ENCODE assay signal across 8 mouse cellular contexts in the genomic region with DNA sequence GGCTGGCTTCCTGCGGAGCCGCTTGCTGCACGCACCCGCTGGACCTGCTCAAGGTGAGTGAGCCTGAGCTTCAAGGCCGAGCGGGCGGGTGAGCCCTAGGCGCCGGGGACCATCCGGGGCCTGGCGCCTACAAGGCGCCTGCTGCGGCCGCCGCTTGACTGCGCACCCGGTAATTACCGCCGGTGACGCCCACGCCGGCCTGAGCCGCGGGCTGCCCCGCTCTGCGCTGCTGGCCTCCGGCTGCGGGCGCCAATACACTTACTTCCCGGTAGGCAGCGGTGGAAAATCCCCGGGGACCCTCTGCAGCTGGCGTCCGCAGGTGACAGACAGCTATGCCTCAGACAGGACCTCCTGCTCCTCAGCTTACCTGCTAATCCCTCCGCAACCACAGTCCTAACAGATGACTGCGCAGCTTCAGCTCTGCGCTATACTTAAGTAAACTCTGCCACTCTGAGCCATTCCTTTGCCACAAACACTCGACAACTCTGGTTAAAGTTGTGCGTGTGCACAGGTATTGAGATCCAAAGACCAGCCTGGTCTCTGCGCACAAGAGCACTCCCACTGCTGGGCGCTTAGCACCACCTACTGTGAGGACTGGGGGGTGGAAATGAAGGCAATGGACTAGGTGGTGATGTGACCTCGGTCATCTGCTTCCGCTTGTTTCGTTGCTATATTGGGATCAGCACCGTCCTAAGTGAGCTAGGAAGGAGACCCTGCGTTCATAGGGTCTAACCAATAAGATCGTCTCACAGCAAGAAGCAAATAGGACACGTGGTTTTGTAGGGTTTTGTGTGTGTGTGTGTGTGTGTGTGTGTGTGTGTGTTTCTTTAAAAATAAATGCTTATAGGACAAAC. TPM values are rescaled to one million over a fixed set of nuclear protein-coding genes. Genes with fewer than 3 reads are reported as not detected.
DNase-seq lines count a peak whose midpoint lies in the region; ATAC-seq and TF ChIP-seq lines count a peak whose summit lies in the region.

No protein-coding gene starts in this region.

- H3K36me3 ChIP-seq in C2C12 (ENCODE audit: control insufficient read depth, insufficient read depth) = peaks cover 65% of the 10 kb centered on the region
- peaks cover 84% of the 10 kb centered on the region for H3K36me3 ChIP-seq in G1E (replicated peaks)
- H3K36me3 ChIP-seq in embryonic facial prominence, embryonic 11.5 days (replicated peaks; ENCODE audit: control insufficient read depth, insufficient read depth, low read depth, low read length) = peaks cover 4% of the 10 kb centered on the region; the same call in 1 of the 2 replicates
- peaks cover 60% of the 10 kb centered on the region for H3K36me3 ChIP-seq in midbrain, embryonic 10.5 days
- peaks cover 24% of the 10 kb centered on the region for H3K36me3 ChIP-seq in stomach, postnatal 0 days (ENCODE audit: control insufficient read depth, insufficient read depth, low read length)

- peak overlapping the region; percentile 83 for H3K9ac ChIP-seq in embryonic facial prominence, embryonic 11.5 days (replicated peaks; ENCODE audit: low read length)
- peak overlapping the region; percentile 82 for H3K9ac ChIP-seq in stomach, postnatal 0 days (ENCODE audit: low read length)

- peaks cover 14% of the 10 kb centered on the region for H3K79me3 ChIP-seq in C2C12 (ENCODE audit: low read depth)

- WGBS in embryonic facial prominence, embryonic 11.5 days = under 1% methylated on average over 48 of the region's 48 CpGs
- WGBS in midbrain, embryonic 10.5 days = under 1% methylated on average over 48 of the region's 48 CpGs
- WGBS in stomach, postnatal 0 days = under 1% methylated on average over 44 of the region's 48 CpGs

- H3K4me1 ChIP-seq in G1E (ENCODE audit: insufficient read depth, low read depth, low read length) = peaks cover 69% of the 10 kb centered on the region
- H3K4me1 ChIP-seq in embryonic facial prominence, embryonic 11.5 days (ENCODE audit: control insufficient read depth, insufficient read depth, low read length) = peaks cover 3% of the 10 kb centered on the region
- peaks cover 49% of the 10 kb centered on the region for H3K4me1 ChIP-seq in midbrain, embryonic 10.5 days
- peaks cover 14% of the 10 kb centered on the region for H3K4me1 ChIP-seq in stomach, postnatal 0 days (replicated peaks; ENCODE audit: control insufficient read depth, insufficient read depth)

- peak; percentile 48; the same call in 1 of the 2 replicates for ATAC-seq in G1E (ENCODE audit: extremely low read depth, insufficient number of reproducible peaks, low FRiP score, poor library complexity, severe bottlenecking)
- ATAC-seq in embryonic facial prominence, embryonic 11.5 days (replicated peaks; ENCODE audit: insufficient number of reproducible peaks, low FRiP score, low TSS enrichment, low read depth) = peak; percentile 14; the same call in 1 of the 2 replicates
- peak; percentile 11; the same call in 1 of the 2 replicates for ATAC-seq in stomach, postnatal 0 days (ENCODE audit: low FRiP score, low TSS enrichment)

- TF ChIP-seq CTCF in C2C12 (IDR thresholded peaks at IDR 0.05; ENCODE audit: control insufficient read depth, insufficient read depth, insufficient read length) (no peak), G1E (IDR thresholded peaks at IDR 0.05; ENCODE audit: low read depth, low read length) (no peak)
- peak; percentile 63 for TF ChIP-seq CTCF in stomach, postnatal 0 days (IDR thresholded peaks at IDR 0.05; ENCODE audit: low read depth)

- H3K4me3 ChIP-seq in C2C12 (ENCODE audit: insufficient read depth, poor library complexity, severe bottlenecking) (peak overlapping the region; percentile 99), G1E (ENCODE audit: low read depth, low read length) (peak overlapping the region; percentile 88)
- H3K4me3 ChIP-seq in embryonic facial prominence, embryonic 11.5 days (ENCODE audit: low read depth, low read length) = peak overlapping the region; percentile 94
- H3K4me3 ChIP-seq in midbrain, embryonic 10.5 days = peak overlapping the region; percentile 93
- H3K4me3 ChIP-seq in stomach, postnatal 0 days (ENCODE audit: low read depth, low read length) = peak overlapping the region; percentile 93

- H3K27ac ChIP-seq in embryonic facial prominence, embryonic 11.5 days (replicated peaks; ENCODE audit: low read depth, low read length) = peak overlapping the region; percentile 72
- peak overlapping the region; percentile 91 for H3K27ac ChIP-seq in midbrain, embryonic 10.5 days (replicated peaks)
- peak overlapping the region; percentile 92 for H3K27ac ChIP-seq in stomach, postnatal 0 days (replicated peaks)

- H3K27me3 ChIP-seq in C2C12 (ENCODE audit: control insufficient read depth, insufficient read depth, insufficient read length) = no peaks in the 10 kb centered on the region
- H3K27me3 ChIP-seq in G1E (ENCODE audit: insufficient read depth, low read length) = no peaks in the 10 kb centered on the region
- no peaks in the 10 kb centered on the region for H3K27me3 ChIP-seq in embryonic facial prominence, embryonic 11.5 days (ENCODE audit: control insufficient read depth, insufficient read depth, low read length)
- H3K27me3 ChIP-seq in midbrain, embryonic 10.5 days (ENCODE audit: low read depth, poor library complexity, severe bottlenecking) = no peaks in the 10 kb centered on the region
- no peaks in the 10 kb centered on the region for H3K27me3 ChIP-seq in stomach, postnatal 0 days (ENCODE audit: control insufficient read depth, insufficient read depth, low read length)

- TF ChIP-seq EP300 in stomach, postnatal 0 days (optimal IDR thresholded peaks at IDR 0.05) = no peak

- H3K9me3 ChIP-seq in G1E (replicated peaks) = no peaks in the 10 kb centered on the region
- no peaks in the 10 kb centered on the region for H3K9me3 ChIP-seq in embryonic facial prominence, embryonic 11.5 days (replicated peaks; ENCODE audit: control insufficient read depth, low read length)
- no peaks in the 10 kb centered on the region for H3K9me3 ChIP-seq in midbrain, embryonic 10.5 days (replicated peaks)
- H3K9me3 ChIP-seq in stomach, postnatal 0 days (ENCODE audit: control insufficient read depth, low read length) = no peaks in the 10 kb centered on the region

- H3ac ChIP-seq in C2C12 (ENCODE audit: control insufficient read depth, insufficient read length, low read depth) = peak overlapping the region; percentile 84

- intact Hi-C loops in heart, postnatal 10 days (cut with DNase I) = loop anchor here (2.0 to 5.0 kb wide), 3 partner anchors 19 to 120 kb away; partner anchors contain the start of gene Mcrip1
- intact Hi-C loops in left cerebral cortex, postnatal 36 days (cut with DNase I) = no loop called here

- peaks cover 41% of the 10 kb centered on the region for H3K79me2 ChIP-seq in C2C12 (ENCODE audit: control insufficient read depth, insufficient read depth)

- peak; percentile 63 for DNase-seq in G1E (ENCODE audit: low spot score)
- peak; percentile 62 for DNase-seq in embryonic facial prominence, embryonic 11.5 days (ENCODE audit: low spot score)
- DNase-seq in heart, postnatal 10 days = peak; percentile 68 to 73
- DNase-seq in kidney, postnatal 4 days = peak; percentile 61 to 72
- DNase-seq in midbrain, embryonic 10.5 days (ENCODE audit: low spot score) = peak; percentile 52
- DNase-seq in stomach, postnatal 0 days (ENCODE audit: low spot score) = peak; percentile 72
- DNase-seq in left cerebral cortex, postnatal 36 days (ENCODE audit: low spot score in 2 of 2) = no peak

- peak overlapping the region; percentile 88 for H3K4me2 ChIP-seq in embryonic facial prominence, embryonic 11.5 days (ENCODE audit: low read depth, low read length)
- peak overlapping the region; percentile 91 for H3K4me2 ChIP-seq in stomach, postnatal 0 days (replicated peaks; ENCODE audit: low read depth)

RNA-seq across cellular contexts. Expression of gene Slc25a10, which starts 0.6 kb away (rescaled TPM):
- polyA plus RNA-seq in C2C12 (2012; fragmentation: generic; extraction: Trizol) (154 TPM), G1E (2012) (38.7 and 45.3 TPM in 2 replicates)
- total RNA-seq in G1E (2014; fragmentation: Nextera tagmentation) (18.2 and 18.7 TPM in 2 replicates), G1E (2017) (22.1 and 27.6 TPM in 2 replicates)
- polyA plus RNA-seq in embryonic facial prominence, embryonic 11.5 days (2014; fragmentation: Nextera tagmentation; extraction: Ambion mirVana) = 46.9 and 53.6 TPM in 2 replicates
- total RNA-seq in heart, postnatal 10 days (2021) = 10 to 100 TPM; 24.8 to 25.0 TPM
- 50.1 and 53.4 TPM in 2 replicates for polyA plus RNA-seq in midbrain, embryonic 10.5 days (2016; fragmentation: Nextera tagmentation; extraction: Ambion mirVana)
- polyA plus RNA-seq in stomach, postnatal 0 days (2015; fragmentation: Nextera tagmentation; extraction: Ambion mirVana) = 86.1 and 94.0 TPM in 2 replicates
- 10 to 100 TPM; 18.2 to 21.9 TPM for total RNA-seq in left cerebral cortex, postnatal 36 days (2021)

RNA-seq across cellular contexts. Expression of gene Mrpl12, which starts 7.8 kb away (rescaled TPM):
- polyA plus RNA-seq in C2C12 (2012; fragmentation: generic; extraction: Trizol) (338 TPM), G1E (2012) (514 and 633 TPM in 2 replicates)
- total RNA-seq in G1E (2014; fragmentation: Nextera tagmentation) (60.5 and 63.2 TPM in 2 replicates), G1E (2017) (125 and 140 TPM in 2 replicates)
- 161 and 162 TPM in 2 replicates for polyA plus RNA-seq in embryonic facial prominence, embryonic 11.5 days (2014; fragmentation: Nextera tagmentation; extraction: Ambion mirVana)
- total RNA-seq in heart, postnatal 10 days (2021) = 100 to 1,000 TPM; 227 to 233 TPM
- 167 and 194 TPM in 2 replicates for polyA plus RNA-seq in midbrain, embryonic 10.5 days (2016; fragmentation: Nextera tagmentation; extraction: Ambion mirVana)
- 133 and 134 TPM in 2 replicates for polyA plus RNA-seq in stomach, postnatal 0 days (2015; fragmentation: Nextera tagmentation; extraction: Ambion mirVana)
- total RNA-seq in left cerebral cortex, postnatal 36 days (2021) = 10 to 100 TPM; 75.6 to 78.5 TPM

RNA-seq across cellular contexts. Expression of gene Arl16, which starts 24.8 kb away (rescaled TPM):
- polyA plus RNA-seq in C2C12 (2012; fragmentation: generic; extraction: Trizol) (26.4 TPM), G1E (2012) (21.0 and 26.0 TPM in 2 replicates)
- total RNA-seq in G1E (2014; fragmentation: Nextera tagmentation) (18.0 and 24.5 TPM in 2 replicates), G1E (2017) (17.0 and 24.5 TPM in 2 replicates)
- 52.3 and 60.5 TPM in 2 replicates for polyA plus RNA-seq in embryonic facial prominence, embryonic 11.5 days (2014; fragmentation: Nextera tagmentation; extraction: Ambion mirVana)
- total RNA-seq in heart, postnatal 10 days (2021) = 10 to 100 TPM; 13.6 to 16.5 TPM
- polyA plus RNA-seq in midbrain, embryonic 10.5 days (2016; fragmentation: Nextera tagmentation; extraction: Ambion mirVana) = 61.8 and 64.0 TPM in 2 replicates
- 24.4 and 30.6 TPM in 2 replicates for polyA plus RNA-seq in stomach, postnatal 0 days (2015; fragmentation: Nextera tagmentation; extraction: Ambion mirVana)
- total RNA-seq in left cerebral cortex, postnatal 36 days (2021) = 10 to 100 TPM; 49.3 to 55.0 TPM

RNA-seq across cellular contexts. Expression of gene Ccdc137, which starts 34.3 kb away (rescaled TPM):
- 24.6 TPM for polyA plus RNA-seq in C2C12 (2012; fragmentation: generic; extraction: Trizol)
- total RNA-seq in G1E (2014; fragmentation: Nextera tagmentation) = 32.4 and 41.7 TPM in 2 replicates
- total RNA-seq in G1E (2017) = 41.2 and 42.8 TPM in 2 replicates
- 44.7 and 55.5 TPM in 2 replicates for polyA plus RNA-seq in G1E (2012)
- 26.7 and 28.5 TPM in 2 replicates for polyA plus RNA-seq in embryonic facial prominence, embryonic 11.5 days (2014; fragmentation: Nextera tagmentation; extraction: Ambion mirVana)
- total RNA-seq in heart, postnatal 10 days (2021) = 1 to 10 TPM; 6.4 to 7.9 TPM
- 38.9 and 41.8 TPM in 2 replicates for polyA plus RNA-seq in midbrain, embryonic 10.5 days (2016; fragmentation: Nextera tagmentation; extraction: Ambion mirVana)
- 13.3 and 18.2 TPM in 2 replicates for polyA plus RNA-seq in stomach, postnatal 0 days (2015; fragmentation: Nextera tagmentation; extraction: Ambion mirVana)
- total RNA-seq in left cerebral cortex, postnatal 36 days (2021) = 10 to 100 TPM; 19.9 to 29.4 TPM

RNA-seq across cellular contexts. Expression of gene Oxld1, which starts 34.4 kb away (rescaled TPM):
- polyA plus RNA-seq in C2C12 (2012; fragmentation: generic; extraction: Trizol) = 7.5 TPM
- total RNA-seq in G1E (2014; fragmentation: Nextera tagmentation) = 15.2 and 17.4 TPM in 2 replicates
- 24.9 and 25.6 TPM in 2 replicates for total RNA-seq in G1E (2017)
- polyA plus RNA-seq in G1E (2012) = 16.7 and 17.1 TPM in 2 replicates
- polyA plus RNA-seq in embryonic facial prominence, embryonic 11.5 days (2014; fragmentation: Nextera tagmentation; extraction: Ambion mirVana) = 12.2 and 13.0 TPM in 2 replicates
- total RNA-seq in heart, postnatal 10 days (2021) = 10 to 100 TPM; 33.5 to 35.2 TPM
- polyA plus RNA-seq in midbrain, embryonic 10.5 days (2016; fragmentation: Nextera tagmentation; extraction: Ambion mirVana) = 9.0 and 11.8 TPM in 2 replicates
- 18.2 and 19.8 TPM in 2 replicates for polyA plus RNA-seq in stomach, postnatal 0 days (2015; fragmentation: Nextera tagmentation; extraction: Ambion mirVana)
- 10 to 100 TPM; 14.3 to 20.6 TPM for total RNA-seq in left cerebral cortex, postnatal 36 days (2021)

Comparison
In these comparisons a context has a peak if more than half of its experiments do, and no peak if none do; other contexts are left out.
1. DNase-seq: peak in G1E (single experiment), embryonic facial prominence, embryonic 11.5 days (single experiment), heart, postnatal 10 days (2 of 2), kidney, postnatal 4 days (2 of 2), midbrain, embryonic 10.5 days (single experiment) and stomach, postnatal 0 days (single experiment); none in left cerebral cortex, postnatal 36 days (0 of 2).
2. Peak in every context shown above with its lines, with median percentiles within 50 percentile points of each other: H3K4me3 ChIP-seq, ATAC-seq and H3K27ac ChIP-seq.